27 mouse cellular contexts compared by ENCODE assay signal in genomic region chr19:33924099-33924498, GRCm38 (mm10). TPM values are rescaled to one million over a fixed set of nuclear protein-coding genes. Genes with fewer than 3 reads are reported as not detected.
"Had no signal": no experiment of that assay in that cellular context is flagged by ENCODE, and none has a peak within 500 bp of the region (broad histone marks: within the 10 kb centered on the region; RNA-seq: fewer than 3 reads in every experiment).

No protein-coding gene starts in this region.

- ATAC-seq: liver, postnatal 0 days; midbrain, embryonic 15.5 days had no signal

- H3K4me2 ChIP-seq: kidney, embryonic 15.5 days; limb, embryonic 12.5 days; limb, embryonic 15.5 days; liver, embryonic 11.5 days; lung, embryonic 14.5 days; midbrain, embryonic 12.5 days; midbrain, embryonic 15.5 days; neural tube, embryonic 13.5 days; stomach, embryonic 15.5 days had no signal

- H3K27ac ChIP-seq: kidney, embryonic 15.5 days; limb, embryonic 12.5 days; limb, embryonic 15.5 days; liver, embryonic 14.5 days; midbrain, embryonic 12.5 days; midbrain, embryonic 15.5 days; neural tube, embryonic 13.5 days; stomach, embryonic 15.5 days had no signal

- H3K9ac ChIP-seq: kidney, embryonic 15.5 days; limb, embryonic 12.5 days; limb, embryonic 15.5 days; liver, embryonic 14.5 days; liver, postnatal 0 days; lung, embryonic 14.5 days; midbrain, embryonic 12.5 days; midbrain, embryonic 15.5 days; neural tube, embryonic 13.5 days; stomach, embryonic 15.5 days had no signal

- H3K4me3 ChIP-seq: kidney, embryonic 15.5 days; limb, embryonic 12.5 days; limb, embryonic 15.5 days; midbrain, embryonic 12.5 days; midbrain, embryonic 15.5 days; neural tube, embryonic 13.5 days; stomach, embryonic 15.5 days had no signal

- DNase-seq: kidney, adult 2 months; kidney, postnatal 10 days; kidney, postnatal 36 days; left cerebral cortex, postnatal 4 days; liver, postnatal 0 days; lung, embryonic 14.5 days; lung, postnatal 10 days; lung, postnatal 4 days; retina, postnatal 1 day; right cerebral cortex, postnatal 25 days; spleen, adult 18-20 months; thymus, postnatal 25 days had no signal

- H3K4me1 ChIP-seq: kidney, embryonic 15.5 days; limb, embryonic 12.5 days; limb, embryonic 15.5 days; midbrain, embryonic 12.5 days; midbrain, embryonic 15.5 days; neural tube, embryonic 13.5 days; stomach, embryonic 15.5 days had no signal

- H3K36me3 ChIP-seq: kidney, embryonic 15.5 days; limb, embryonic 12.5 days; limb, embryonic 15.5 days; midbrain, embryonic 12.5 days; midbrain, embryonic 15.5 days; neural tube, embryonic 13.5 days; stomach, embryonic 15.5 days had no signal

- H3K27me3 ChIP-seq: kidney, embryonic 15.5 days; limb, embryonic 12.5 days; limb, embryonic 15.5 days; midbrain, embryonic 12.5 days; midbrain, embryonic 15.5 days; neural tube, embryonic 13.5 days; stomach, embryonic 15.5 days had no signal

- H3K9me3 ChIP-seq: kidney, embryonic 15.5 days; limb, embryonic 12.5 days; limb, embryonic 15.5 days; midbrain, embryonic 12.5 days; midbrain, embryonic 15.5 days; neural tube, embryonic 13.5 days; stomach, embryonic 15.5 days had no signal

RNA-seq across cellular contexts. Expression of gene Lipf, which starts 36.9 kb away (rescaled TPM):
- total RNA-seq: layer of hippocampus, adult 8-10 months; layer of hippocampus, postnatal 10 days; left cerebral cortex, adult 8-10 months; left cerebral cortex, postnatal 14 days; left cerebral cortex, postnatal 4 days; megakaryocyte progenitor cell, adult 5-6 weeks; neutrophil, adult 5-6 weeks had no signal
- polyA plus RNA-seq: kidney, adult 2 months; limb, embryonic 12.5 days; liver, embryonic 11.5 days; liver, embryonic 14.5 days; liver, postnatal 0 days; lung, embryonic 14.5 days; midbrain, embryonic 12.5 days; midbrain, embryonic 15.5 days; neural tube, embryonic 13.5 days; stomach, embryonic 15.5 days had no signal
